Mouse (Mus musculus): ENCODE measurements around the gene Slc10a7. TPM values are rescaled to one million over a fixed set of nuclear protein-coding genes. Genes with fewer than 3 reads are reported as not detected.
"Not testable (repeated sequence)": the region's sequence is repeated elsewhere in the genome, so short reads cannot be mapped to it uniquely, and the experiment has no call there.

The Slc10a7 gene
- polyA plus RNA-seq (2015; fragmentation: Nextera tagmentation; extraction: Ambion mirVana) = 20.0 and 20.5 TPM in 2 replicates

- 0% methylated on average over 51 of the region's 51 CpGs for WGBS
- no peaks in the 10 kb centered on the region for H3K27me3 ChIP-seq
- H3K36me3 ChIP-seq = peaks cover 18% of the 10 kb centered on the region
- H3K27ac ChIP-seq = peak within 1 kb of the TSS; percentile 97
- peak within 1 kb of the TSS; percentile 97 for H3K4me2 ChIP-seq
- peak within 1 kb of the TSS; percentile 89 for H3K4me3 ChIP-seq
- H3K4me1 ChIP-seq = peaks cover 14% of the 10 kb centered on the region
- peak; percentile 92 for ATAC-seq (ENCODE audit: insufficient number of reproducible peaks, low FRiP score, low TSS enrichment, low read depth)
- H3K9ac ChIP-seq = peak within 1 kb of the TSS; percentile 97
- no peaks in the 10 kb centered on the region for H3K9me3 ChIP-seq
Measured at GRCm38 (mm10) chr8:78509273-78510031, at the start of gene Slc10a7. Gene Slc10a7, plus strand, starts transcription at chr8:78509346.

DNA sequence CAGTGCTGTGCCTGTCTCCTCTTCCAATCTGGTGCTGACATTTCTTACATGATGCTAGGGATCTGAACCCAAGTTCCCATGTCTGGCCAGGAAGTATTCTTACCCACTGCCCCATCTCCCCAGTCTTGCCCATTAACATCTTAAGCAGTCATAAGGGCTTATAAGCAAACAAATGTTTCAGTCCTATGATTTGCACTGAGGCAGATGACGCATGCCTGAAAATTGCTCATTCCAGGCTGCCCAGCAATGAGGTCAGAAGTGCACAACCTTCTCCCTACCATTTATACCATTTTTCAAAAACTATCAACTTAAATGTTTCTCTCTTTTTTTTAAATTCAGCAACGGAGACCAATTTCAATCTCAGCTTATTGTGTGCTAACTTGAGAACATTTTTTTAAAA is 45.2 kb upstream of the Slc10a7 start:
- Histone ChIP-seq H3K27me3 (no peaks in the 10 kb centered on the region), H3K9me3 (no peaks in the 10 kb centered on the region), H3K4me1 (no peaks in the 10 kb centered on the region), H3K36me3 (no peaks in the 10 kb centered on the region), H3K4me2 (no peak overlapping the region), H3K4me3 (no peak overlapping the region), H3K9ac (no peak overlapping the region), H3K27ac (no peak overlapping the region)
- ATAC-seq (ENCODE audit: insufficient number of reproducible peaks, low FRiP score, low TSS enrichment, low read depth) = no peak
- WGBS = 79% methylated on average over 2 of the region's 2 CpGs

GRCm38 (mm10) chr8:78467889-78468288 is 41.3 kb upstream of the Slc10a7 start:
- no peaks in the 10 kb centered on the region for H3K9me3 ChIP-seq
- no peak overlapping the region for H3K4me3 ChIP-seq
- H3K9ac ChIP-seq = no peak overlapping the region
- H3K27me3 ChIP-seq = no peaks in the 10 kb centered on the region
- no peaks in the 10 kb centered on the region for H3K36me3 ChIP-seq
- no peak for ATAC-seq (ENCODE audit: insufficient number of reproducible peaks, low FRiP score, low TSS enrichment, low read depth)
- H3K27ac ChIP-seq = no peak overlapping the region
- H3K4me2 ChIP-seq = no peak overlapping the region
- 85% methylated on average over 2 of the region's 2 CpGs for WGBS
- no peaks in the 10 kb centered on the region for H3K4me1 ChIP-seq

GRCm38 (mm10) chr8:78477051-78477829 is 31.9 kb upstream of the Slc10a7 start:
- WGBS = 21% methylated on average over 6 of the region's 6 CpGs
- H3K4me3 ChIP-seq = no peak overlapping the region
- H3K4me1 ChIP-seq = no peaks in the 10 kb centered on the region
- H3K27me3 ChIP-seq = no peaks in the 10 kb centered on the region
- H3K27ac ChIP-seq = no peak overlapping the region
- H3K9ac ChIP-seq = no peak overlapping the region
- no peaks in the 10 kb centered on the region for H3K9me3 ChIP-seq
- H3K36me3 ChIP-seq = no peaks in the 10 kb centered on the region
- H3K4me2 ChIP-seq = no peak overlapping the region
- ATAC-seq (ENCODE audit: insufficient number of reproducible peaks, low FRiP score, low TSS enrichment, low read depth) = no peak

DNA sequence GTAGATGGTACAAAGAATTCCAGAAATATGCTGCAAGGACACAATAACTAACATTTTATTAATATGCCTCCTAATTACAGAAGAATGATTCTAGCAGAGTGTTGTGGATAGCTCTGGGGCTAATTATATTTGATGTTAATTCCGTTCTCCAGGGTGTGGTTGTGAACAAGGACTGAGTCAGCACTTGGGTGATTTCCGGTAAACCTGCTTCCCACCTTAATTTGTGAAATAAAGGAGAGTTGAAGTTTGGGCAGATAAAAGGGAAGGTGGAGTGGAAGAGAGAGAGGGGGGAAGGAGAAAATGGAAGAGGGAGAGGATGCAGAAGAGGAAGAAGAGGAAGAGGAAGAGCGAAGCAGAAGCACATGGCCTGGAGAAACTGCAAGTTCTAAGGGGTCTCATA is 19.4 kb upstream of the Slc10a7 start:
- Histone ChIP-seq H3K4me1 (no peaks in the 10 kb centered on the region), H3K27ac (no peak overlapping the region), H3K36me3 (no peaks in the 10 kb centered on the region), H3K27me3 (no peaks in the 10 kb centered on the region), H3K4me3 (no peak overlapping the region), H3K4me2 (no peak overlapping the region), H3K9ac (no peak overlapping the region), H3K9me3 (no peaks in the 10 kb centered on the region)
- WGBS = 74% methylated on average over 3 of the region's 3 CpGs
- ATAC-seq (ENCODE audit: insufficient number of reproducible peaks, low FRiP score, low TSS enrichment, low read depth) = no peak

DNA sequence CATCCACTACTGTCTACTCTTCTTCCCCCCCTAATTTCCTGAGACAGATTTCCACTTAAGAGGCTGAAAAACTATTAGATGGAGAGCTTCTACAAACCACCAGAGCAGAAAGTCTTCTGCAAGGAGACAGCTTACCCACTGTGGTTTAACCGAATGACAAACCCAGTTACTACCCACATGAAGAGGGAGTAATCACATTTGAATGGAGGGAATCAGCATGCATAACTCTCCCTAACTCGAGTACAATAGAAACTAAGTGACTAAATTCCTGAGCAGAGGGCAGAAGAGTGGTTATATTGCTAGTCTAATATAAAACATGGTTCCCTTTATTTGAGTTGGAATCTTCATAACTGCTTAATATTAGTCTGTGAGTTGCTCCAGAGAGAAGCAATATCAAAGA is 16.1 kb upstream of the Slc10a7 start:
- WGBS = 44% methylated on average over 2 of the region's 2 CpGs
- H3K27me3 ChIP-seq = no peaks in the 10 kb centered on the region
- no peak overlapping the region for H3K27ac ChIP-seq
- no peaks in the 10 kb centered on the region for H3K4me1 ChIP-seq
- H3K36me3 ChIP-seq = no peaks in the 10 kb centered on the region
- H3K4me2 ChIP-seq = no peak overlapping the region
- no peak overlapping the region for H3K9ac ChIP-seq
- ATAC-seq (ENCODE audit: insufficient number of reproducible peaks, low FRiP score, low TSS enrichment, low read depth) = no peak
- no peaks in the 10 kb centered on the region for H3K9me3 ChIP-seq
- no peak overlapping the region for H3K4me3 ChIP-seq

GRCm38 (mm10) chr8:78496273-78496672 is 12.9 kb upstream of the Slc10a7 start:
- not testable (repeated sequence) for H3K9ac ChIP-seq; H3K27me3 ChIP-seq; H3K4me1 ChIP-seq; H3K4me3 ChIP-seq; H3K27ac ChIP-seq; H3K9me3 ChIP-seq; ATAC-seq (ENCODE audit: insufficient number of reproducible peaks, low FRiP score, low TSS enrichment, low read depth); H3K4me2 ChIP-seq; H3K36me3 ChIP-seq
- 86% methylated on average over 3 of the region's 3 CpGs for WGBS

DNA sequence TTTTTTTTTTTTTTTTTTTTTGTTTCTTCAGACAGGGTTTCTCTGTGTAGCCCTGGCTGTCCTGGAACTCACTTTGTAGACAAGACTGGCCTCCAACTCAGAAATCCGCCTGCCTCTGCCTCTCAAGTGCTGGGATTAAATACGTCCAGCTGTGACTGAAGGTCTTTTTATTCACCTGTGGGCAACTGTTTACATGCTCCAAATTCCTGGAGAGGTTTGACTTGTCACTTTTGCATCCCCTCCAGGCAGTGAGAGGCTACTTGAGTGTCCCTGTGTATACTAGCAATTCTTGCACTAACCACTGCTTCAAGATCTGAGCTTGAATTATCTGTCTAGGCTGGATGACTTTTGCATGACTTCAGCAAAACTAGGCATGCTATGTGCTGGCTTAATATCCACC is 6.4 kb upstream of the Slc10a7 start:
- no peaks in the 10 kb centered on the region for H3K27me3 ChIP-seq
- H3K9ac ChIP-seq = no peak overlapping the region
- WGBS = 64% methylated on average over 2 of the region's 2 CpGs
- no peak overlapping the region for H3K27ac ChIP-seq
- no peak overlapping the region for H3K4me3 ChIP-seq
- H3K9me3 ChIP-seq = no peaks in the 10 kb centered on the region
- H3K4me1 ChIP-seq = 0 out of 2 replicates have a peak, but pooled peaks cover 5% of the 10 kb centered on the region
- H3K4me2 ChIP-seq = no peak overlapping the region
- no peak for ATAC-seq (ENCODE audit: insufficient number of reproducible peaks, low FRiP score, low TSS enrichment, low read depth)
- H3K36me3 ChIP-seq = peaks cover 23% of the 10 kb centered on the region

DNA sequence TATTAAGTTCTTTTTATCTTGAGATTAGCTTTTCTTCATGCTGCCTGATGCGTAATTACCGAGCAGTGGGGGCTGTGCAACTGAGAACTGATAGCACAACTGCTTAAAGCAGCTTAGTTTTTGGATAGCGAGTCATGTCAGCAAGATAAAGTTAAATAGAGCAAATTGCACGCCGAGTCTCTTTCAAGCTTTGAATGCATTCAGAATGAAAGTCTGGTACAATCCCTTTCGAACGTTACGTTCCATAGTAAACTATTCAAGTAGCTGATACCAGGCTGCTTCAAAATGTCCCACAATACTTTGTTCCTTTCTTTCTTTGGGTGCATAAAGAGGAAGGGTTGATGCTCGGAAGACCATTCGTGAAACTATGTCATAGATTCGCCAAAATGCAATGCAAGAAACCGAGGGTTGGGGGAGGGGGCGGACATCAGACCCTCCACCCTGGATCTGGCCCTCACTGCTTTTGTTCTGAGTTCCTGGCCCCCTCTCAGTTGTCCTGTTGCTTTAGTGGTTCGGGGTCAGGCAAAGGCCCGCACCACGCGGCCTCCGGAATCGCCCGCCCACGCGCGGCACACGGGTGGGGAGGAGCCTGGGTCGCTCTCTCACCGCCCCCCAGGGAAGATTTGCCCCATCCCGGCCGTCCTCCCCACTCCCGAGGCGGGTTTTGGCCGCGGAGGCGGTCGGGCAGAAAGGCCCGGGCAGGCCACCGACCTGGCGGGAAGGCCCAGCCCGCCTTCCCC is 997 bp upstream of the Slc10a7 start:
- Histone ChIP-seq H3K4me2 (peak overlapping the region; percentile 97), H3K27me3 (no peaks in the 10 kb centered on the region), H3K4me1 (peaks cover 14% of the 10 kb centered on the region), H3K4me3 (peak overlapping the region; percentile 89), H3K9me3 (no peaks in the 10 kb centered on the region), H3K36me3 (peaks cover 27% of the 10 kb centered on the region), H3K27ac (peak overlapping the region; percentile 97), H3K9ac (peak overlapping the region; percentile 97)
- WGBS = under 1% methylated on average over 38 of the region's 38 CpGs
- ATAC-seq (ENCODE audit: insufficient number of reproducible peaks, low FRiP score, low TSS enrichment, low read depth) = no peak

DNA sequence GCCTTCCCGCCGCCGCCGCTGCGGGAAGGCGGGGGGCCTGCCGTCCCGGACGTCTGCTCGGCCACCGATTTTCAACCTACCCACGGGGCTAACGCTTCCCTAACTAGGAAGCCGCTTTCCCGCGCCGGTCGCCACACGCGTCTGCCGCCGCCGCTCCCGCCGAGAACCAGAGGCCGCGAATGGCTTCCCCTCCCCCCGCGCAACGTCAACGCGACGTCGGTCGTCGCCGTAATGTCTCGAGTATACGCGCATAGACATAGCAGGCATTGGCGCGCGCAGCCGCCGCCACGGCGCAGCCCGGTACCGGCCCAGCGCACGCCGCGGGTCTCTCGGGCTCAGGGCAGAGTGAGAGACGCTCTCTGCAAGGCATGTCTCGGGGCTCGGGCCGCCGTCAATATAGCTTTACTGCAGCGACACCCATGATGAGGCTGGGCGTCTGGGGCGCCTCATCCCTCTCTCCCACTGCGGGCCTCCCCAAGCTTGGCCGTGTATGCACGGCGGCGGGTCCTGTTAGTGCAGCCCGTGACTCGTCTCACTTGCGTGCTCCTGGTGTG is 350 bp upstream of the Slc10a7 start, which contains the start of gene Rbmxl1:
Gene Rbmxl1, minus strand, starts transcription at position 180 of the 554 bp plus-strand sequence.
- WGBS = under 1% methylated on average over 70 of the region's 70 CpGs
- Histone ChIP-seq H3K9me3 (no peaks in the 10 kb centered on the region), H3K27me3 (no peaks in the 10 kb centered on the region), H3K4me1 (peaks cover 14% of the 10 kb centered on the region), H3K9ac (peak within 1 kb of the TSS; percentile 97), H3K4me2 (peak within 1 kb of the TSS; percentile 97), H3K36me3 (peaks cover 25% of the 10 kb centered on the region), H3K27ac (peak within 1 kb of the TSS; percentile 97), H3K4me3 (peak within 1 kb of the TSS; percentile 89)
- peak; percentile 87 for ATAC-seq (ENCODE audit: insufficient number of reproducible peaks, low FRiP score, low TSS enrichment, low read depth)

DNA sequence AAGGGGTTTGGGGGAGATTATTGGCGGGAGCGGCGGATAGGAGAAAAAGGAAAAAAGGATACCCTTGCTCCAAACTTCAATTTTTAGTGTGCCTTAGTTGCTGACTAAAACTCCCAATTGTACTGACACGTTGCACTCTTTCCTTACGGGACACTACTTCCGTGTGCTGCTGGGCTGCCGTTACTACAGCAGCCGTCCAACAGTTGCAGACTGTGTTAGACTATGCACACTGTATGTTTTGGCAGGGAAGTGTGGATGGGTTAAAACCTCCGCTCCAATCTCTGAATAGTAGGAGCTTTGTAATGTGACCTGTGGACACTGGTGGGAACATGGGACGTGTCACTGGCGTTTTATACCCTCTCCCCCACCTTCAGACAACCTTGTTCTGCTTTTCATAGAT is 948 bp downstream of the Slc10a7 start:
- Histone ChIP-seq H3K9me3 (no peaks in the 10 kb centered on the region), H3K27ac (peak overlapping the region; percentile 97), H3K4me2 (peak overlapping the region; percentile 97), H3K9ac (peak overlapping the region; percentile 97), H3K4me1 (peaks cover 14% of the 10 kb centered on the region), H3K27me3 (no peaks in the 10 kb centered on the region), H3K4me3 (peak overlapping the region; percentile 89), H3K36me3 (peaks cover 12% of the 10 kb centered on the region)
- 0 out of 2 replicates have a peak, but pooled peaks have one; percentile 25 for ATAC-seq (ENCODE audit: insufficient number of reproducible peaks, low FRiP score, low TSS enrichment, low read depth)
- under 1% methylated on average over 11 of the region's 11 CpGs for WGBS

Measured in limb, embryonic 15.5 days (tissue).